Mouse (Mus musculus): ENCODE data around the gene Ube2cbp. TPM values are rescaled to one million over a fixed set of nuclear protein-coding genes. Genes with fewer than 3 reads are reported as not detected.
A peak's percentile ranks its signal among the peaks of the same experiment; 100 is the strongest.

The Ube2cbp gene
- polyA plus RNA-seq, 1 experiment from 2014 or later = 4.4 TPM

- no peaks in the 10 kb centered on the region for H3K36me3 ChIP-seq
- no peak overlapping the region for H3K27ac ChIP-seq (replicated peaks)
- H3K4me2 ChIP-seq (replicated peaks) = no peak overlapping the region
- 85% methylated on average over 3 of the region's 3 CpGs for WGBS
- no peak overlapping the region for H3K4me3 ChIP-seq
- ATAC-seq (replicated peaks) = no peak
- no peak overlapping the region for H3K9ac ChIP-seq (replicated peaks)
- no peaks in the 10 kb centered on the region for H3K4me1 ChIP-seq
- no peaks in the 10 kb centered on the region for H3K9me3 ChIP-seq
- no peaks in the 10 kb centered on the region for H3K27me3 ChIP-seq
These were observed 108.9 kb downstream of the Ube2cbp start for GRCm38 (mm10) chr9:86355851-86356250.

- Histone ChIP-seq H3K4me1 (no peaks in the 10 kb centered on the region), H3K36me3 (no peaks in the 10 kb centered on the region), H3K4me3 (no peak overlapping the region), H3K9ac (replicated peaks) (no peak overlapping the region), H3K9me3 (no peaks in the 10 kb centered on the region), H3K27me3 (no peaks in the 10 kb centered on the region), H3K27ac (replicated peaks) (no peak overlapping the region), H3K4me2 (replicated peaks) (no peak overlapping the region)
- 31% methylated on average over 3 of the region's 3 CpGs for WGBS
- no peak for ATAC-seq (replicated peaks)
These were observed 113.3 kb downstream of the Ube2cbp start for GRCm38 (mm10) chr9:86351491-86351890.

- Histone ChIP-seq H3K36me3 (no peaks in the 10 kb centered on the region), H3K9me3 (no peaks in the 10 kb centered on the region), H3K4me1 (peaks cover 6% of the 10 kb centered on the region; the same call in 1 of the 2 replicates), H3K4me3 (no peak overlapping the region), H3K4me2 (replicated peaks) (no peak overlapping the region), H3K27ac (replicated peaks) (no peak overlapping the region), H3K27me3 (no peaks in the 10 kb centered on the region), H3K9ac (replicated peaks) (no peak overlapping the region)
- no peak for ATAC-seq (replicated peaks)
- 59% methylated on average over 2 of the region's 2 CpGs for WGBS
These were observed 128.0 kb downstream of the Ube2cbp start for GRCm38 (mm10) chr9:86336792-86337191.

DNA sequence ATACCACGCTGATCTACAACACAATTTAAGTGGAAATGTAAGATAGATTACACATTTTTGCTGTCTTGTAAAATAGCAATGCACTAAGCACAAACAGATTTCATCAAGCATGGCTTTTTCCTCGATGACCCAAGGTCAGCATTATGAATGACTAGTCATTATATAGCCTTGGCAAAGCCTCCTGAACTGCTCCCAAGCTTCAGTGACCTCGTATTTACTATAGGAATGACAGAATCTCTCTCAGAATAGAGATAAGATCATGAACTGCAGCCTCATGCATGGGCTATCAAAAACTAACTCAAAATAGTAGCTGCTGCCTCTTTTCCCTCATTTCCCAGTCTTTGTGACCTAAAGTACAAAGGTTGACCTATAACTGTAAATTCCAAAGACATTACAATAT lies 128.4 kb downstream of the Ube2cbp start:
- Histone ChIP-seq H3K36me3 (no peaks in the 10 kb centered on the region), H3K27ac (replicated peaks) (no peak overlapping the region), H3K9me3 (no peaks in the 10 kb centered on the region), H3K27me3 (no peaks in the 10 kb centered on the region), H3K4me1 (peaks cover 6% of the 10 kb centered on the region; the same call in 1 of the 2 replicates), H3K4me2 (replicated peaks) (no peak overlapping the region), H3K9ac (replicated peaks) (no peak overlapping the region), H3K4me3 (no peak overlapping the region)
- WGBS = 62% methylated on average over 3 of the region's 3 CpGs
- ATAC-seq (replicated peaks) = no peak

GRCm38 (mm10) chr9:86335588-86335987 lies 129.2 kb downstream of the Ube2cbp start:
- ATAC-seq (replicated peaks) = peak; percentile 57; the same call in 1 of the 2 replicates
- Histone ChIP-seq H3K27me3 (no peaks in the 10 kb centered on the region), H3K9me3 (no peaks in the 10 kb centered on the region), H3K36me3 (no peaks in the 10 kb centered on the region), H3K27ac (replicated peaks) (no peak overlapping the region), H3K9ac (replicated peaks) (no peak overlapping the region), H3K4me3 (no peak overlapping the region), H3K4me2 (replicated peaks) (no peak overlapping the region), H3K4me1 (peaks cover 6% of the 10 kb centered on the region; the same call in 1 of the 2 replicates)
- 17% methylated on average over 4 of the region's 4 CpGs for WGBS

- 90% methylated on average over 5 of the region's 5 CpGs for WGBS
- H3K9me3 ChIP-seq = no peaks in the 10 kb centered on the region
- no peaks in the 10 kb centered on the region for H3K27me3 ChIP-seq
- H3K9ac ChIP-seq (replicated peaks) = no peak overlapping the region
- no peak overlapping the region for H3K27ac ChIP-seq (replicated peaks)
- H3K36me3 ChIP-seq = no peaks in the 10 kb centered on the region
- H3K4me1 ChIP-seq = peaks cover 6% of the 10 kb centered on the region; the same call in 1 of the 2 replicates
- H3K4me2 ChIP-seq (replicated peaks) = no peak overlapping the region
- no peak overlapping the region for H3K4me3 ChIP-seq
- ATAC-seq (replicated peaks) = no peak
These were observed 130.4 kb downstream of the Ube2cbp start for GRCm38 (mm10) chr9:86334357-86334756.

DNA sequence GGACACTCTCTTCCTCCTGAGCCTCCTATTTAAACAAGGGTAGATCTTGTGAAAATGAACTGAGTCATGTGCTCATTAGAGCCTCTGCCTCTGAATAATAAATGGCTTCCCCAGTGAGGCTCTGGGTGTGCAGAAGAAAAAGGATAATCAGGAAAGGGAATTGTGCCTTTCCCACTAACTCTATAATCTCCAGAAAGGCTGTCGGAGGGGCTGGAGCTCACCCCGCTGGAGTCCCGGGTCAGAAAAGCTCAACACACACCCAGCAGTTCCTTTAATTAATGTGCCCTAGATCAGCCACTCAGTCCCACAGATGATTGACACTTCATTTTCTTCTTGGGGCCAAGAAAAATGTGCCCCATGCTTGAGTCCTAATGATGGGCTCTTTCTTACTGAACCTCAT lies 134.2 kb downstream of the Ube2cbp start:
- 18% methylated on average over 3 of the region's 3 CpGs for WGBS
- Histone ChIP-seq H3K4me2 (replicated peaks) (no peak overlapping the region), H3K9me3 (no peaks in the 10 kb centered on the region), H3K27ac (replicated peaks) (no peak overlapping the region), H3K9ac (replicated peaks) (no peak overlapping the region), H3K27me3 (no peaks in the 10 kb centered on the region), H3K36me3 (no peaks in the 10 kb centered on the region), H3K4me3 (no peak overlapping the region), H3K4me1 (peaks cover 3% of the 10 kb centered on the region; the same call in 1 of the 2 replicates)
- ATAC-seq (replicated peaks) = no peak

- Histone ChIP-seq H3K9ac (replicated peaks) (no peak overlapping the region), H3K4me1 (no peaks in the 10 kb centered on the region), H3K4me3 (no peak overlapping the region), H3K4me2 (replicated peaks) (no peak overlapping the region), H3K36me3 (no peaks in the 10 kb centered on the region), H3K27ac (replicated peaks) (no peak overlapping the region), H3K27me3 (no peaks in the 10 kb centered on the region), H3K9me3 (no peaks in the 10 kb centered on the region)
- ATAC-seq (replicated peaks) = no peak
- WGBS = 82% methylated on average over 4 of the region's 4 CpGs
These were observed 136.5 kb downstream of the Ube2cbp start for GRCm38 (mm10) chr9:86328270-86328669.

- Histone ChIP-seq H3K4me3 (no peak overlapping the region), H3K9me3 (no peaks in the 10 kb centered on the region), H3K36me3 (no peaks in the 10 kb centered on the region), H3K27me3 (no peaks in the 10 kb centered on the region), H3K27ac (replicated peaks) (no peak overlapping the region), H3K4me2 (replicated peaks) (no peak overlapping the region), H3K9ac (replicated peaks) (no peak overlapping the region), H3K4me1 (no peaks in the 10 kb centered on the region)
- no peak for ATAC-seq (replicated peaks)
- WGBS = 61% methylated on average over 3 of the region's 3 CpGs
These were observed 137.4 kb downstream of the Ube2cbp start for GRCm38 (mm10) chr9:86327341-86327740.

GRCm38 (mm10) chr9:86324772-86325171 lies 140.0 kb downstream of the Ube2cbp start:
- Histone ChIP-seq H3K4me2 (replicated peaks) (no peak overlapping the region), H3K27me3 (no peaks in the 10 kb centered on the region), H3K9me3 (no peaks in the 10 kb centered on the region), H3K4me3 (no peak overlapping the region), H3K9ac (replicated peaks) (no peak overlapping the region), H3K27ac (replicated peaks) (no peak overlapping the region), H3K36me3 (no peaks in the 10 kb centered on the region), H3K4me1 (0 out of 2 replicates have a peak, but pooled peaks cover 1% of the 10 kb centered on the region)
- no peak for ATAC-seq (replicated peaks)
- WGBS = 71% methylated on average over 1 of the region's 1 CpGs

DNA sequence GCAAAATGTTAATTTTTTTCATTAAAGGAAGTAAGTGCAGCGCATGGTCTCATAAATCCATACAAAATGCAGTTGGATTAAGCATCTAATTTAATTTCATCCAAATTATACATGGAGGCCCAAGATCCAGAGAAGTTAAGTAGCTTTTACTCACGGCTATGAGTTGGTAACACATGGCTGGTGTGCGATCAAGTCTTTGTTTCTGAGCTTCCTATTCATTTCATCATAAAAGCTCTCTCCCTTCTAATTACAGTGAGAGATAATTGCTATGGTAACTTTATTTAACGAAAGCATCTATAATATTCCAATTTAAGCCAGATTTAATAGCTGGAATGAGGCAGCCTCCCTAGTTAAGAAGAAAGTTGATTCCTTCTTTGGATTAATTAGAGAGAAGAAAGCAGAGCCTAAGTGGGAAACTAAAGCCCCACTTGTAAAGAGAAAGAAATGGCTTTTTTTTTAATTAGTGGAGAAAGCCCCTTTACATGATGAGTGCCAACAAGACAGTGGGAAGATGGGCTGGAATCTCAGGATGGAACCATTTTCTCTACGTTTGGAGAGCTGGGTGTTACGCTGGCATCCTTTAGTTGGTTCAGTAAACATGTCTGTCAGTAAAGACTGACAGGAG lies 145.1 kb downstream of the Ube2cbp start:
- H3K9me3 ChIP-seq = no peaks in the 10 kb centered on the region
- WGBS = 25% methylated on average over 6 of the region's 6 CpGs
- H3K4me1 ChIP-seq = 0 out of 2 replicates have a peak, but pooled peaks cover 2% of the 10 kb centered on the region
- ATAC-seq (replicated peaks) = 0 out of 2 replicates have a peak, but pooled peaks have one; percentile 19
- H3K27me3 ChIP-seq = no peaks in the 10 kb centered on the region
- H3K9ac ChIP-seq (replicated peaks) = no peak overlapping the region
- H3K27ac ChIP-seq (replicated peaks) = no peak overlapping the region
- H3K36me3 ChIP-seq = no peaks in the 10 kb centered on the region
- no peak overlapping the region for H3K4me2 ChIP-seq (replicated peaks)
- H3K4me3 ChIP-seq = no peak overlapping the region

DNA sequence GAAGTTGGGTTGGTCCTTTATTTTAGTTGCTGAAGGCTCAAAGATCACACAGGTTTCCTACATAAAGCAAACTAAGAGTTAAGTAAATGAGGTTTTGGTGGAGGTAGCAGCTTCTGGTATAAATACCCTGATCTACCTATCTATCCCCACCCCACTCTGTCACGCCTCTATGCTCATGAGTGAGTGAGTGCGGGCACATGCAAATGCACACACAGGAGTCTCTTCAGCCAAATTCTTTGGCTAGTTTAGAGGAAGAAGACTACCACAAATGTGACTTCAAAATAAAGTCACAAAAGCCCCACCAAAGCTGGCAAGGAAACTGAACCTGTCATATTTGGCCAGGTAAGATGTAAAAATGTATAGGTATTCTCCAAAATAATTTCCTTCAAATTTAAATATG lies 149.1 kb downstream of the Ube2cbp start:
- H3K4me3 ChIP-seq = no peak overlapping the region
- H3K27me3 ChIP-seq = no peaks in the 10 kb centered on the region
- H3K9me3 ChIP-seq = no peaks in the 10 kb centered on the region
- no peak overlapping the region for H3K9ac ChIP-seq (replicated peaks)
- no peak overlapping the region for H3K4me2 ChIP-seq (replicated peaks)
- H3K4me1 ChIP-seq = 0 out of 2 replicates have a peak, but pooled peaks cover 2% of the 10 kb centered on the region
- H3K27ac ChIP-seq (replicated peaks) = no peak overlapping the region
- H3K36me3 ChIP-seq = no peaks in the 10 kb centered on the region
- ATAC-seq (replicated peaks) = no peak
- WGBS = 90% methylated on average over 2 of the region's 2 CpGs

- no peaks in the 10 kb centered on the region for H3K9me3 ChIP-seq
These were observed 156.1 kb downstream of the Ube2cbp start for GRCm38 (mm10) chr9:86308616-86309015.

More at GRCm38 (mm10) chr9:86308616-86309015, 156.1 kb downstream of the Ube2cbp start:
- Histone ChIP-seq H3K27me3 (no peaks in the 10 kb centered on the region), H3K27ac (replicated peaks) (no peak overlapping the region), H3K4me2 (replicated peaks) (no peak overlapping the region), H3K4me1 (no peaks in the 10 kb centered on the region), H3K4me3 (no peak overlapping the region), H3K36me3 (no peaks in the 10 kb centered on the region), H3K9ac (replicated peaks) (no peak overlapping the region)
- ATAC-seq (replicated peaks) = no peak
- 41% methylated on average over 4 of the region's 4 CpGs for WGBS
